ENCODE assay signal across 24 mouse cellular contexts in genomic region chr15:86718376-86718775, GRCm38 (mm10).
"Had no signal": no experiment of that assay in that cellular context is flagged by ENCODE, and none has a peak within 500 bp of the region (broad histone marks: within the 10 kb centered on the region; RNA-seq: fewer than 3 reads in every experiment).

No protein-coding gene starts in this region.

- H3K4me2 ChIP-seq: intestine, embryonic 15.5 days; limb, embryonic 13.5 days; liver, embryonic 12.5 days; liver, embryonic 15.5 days; lung, embryonic 15.5 days; midbrain, embryonic 12.5 days; neural tube, embryonic 13.5 days; stomach, embryonic 15.5 days had no signal

- H3K4me3 ChIP-seq: intestine, embryonic 15.5 days; limb, embryonic 10.5 days; limb, embryonic 13.5 days; liver, embryonic 12.5 days; liver, embryonic 15.5 days; lung, embryonic 15.5 days; midbrain, embryonic 12.5 days; myocyte; neural tube, embryonic 13.5 days; stomach, embryonic 15.5 days had no signal

- DNase-seq: kidney, adult 11 months; kidney, adult 8-10 months; kidney, postnatal 14 days; kidney, postnatal 4 days; liver; lung, adult 18-20 months; lung, postnatal 10 days; lung, postnatal 36 days; retina, postnatal 1 day; right cerebral cortex, postnatal 25 days; spleen, adult 18-20 months; thymus, adult 2 months; thymus, postnatal 25 days had no signal

- H3K27ac ChIP-seq: intestine, embryonic 15.5 days; limb, embryonic 10.5 days; limb, embryonic 13.5 days; liver, embryonic 12.5 days; liver, embryonic 15.5 days; lung, embryonic 15.5 days; midbrain, embryonic 12.5 days; neural tube, embryonic 13.5 days; stomach, embryonic 15.5 days had no signal

- H3K9ac ChIP-seq: intestine, embryonic 15.5 days; limb, embryonic 13.5 days; liver, embryonic 12.5 days; liver, embryonic 15.5 days; lung, embryonic 15.5 days; midbrain, embryonic 12.5 days; neural tube, embryonic 13.5 days; stomach, embryonic 15.5 days had no signal

- H3K4me1 ChIP-seq: intestine, embryonic 15.5 days; limb, embryonic 10.5 days; limb, embryonic 13.5 days; liver, embryonic 12.5 days; liver, embryonic 15.5 days; lung, embryonic 15.5 days; megakaryocyte, embryonic 14.5 days; midbrain, embryonic 12.5 days; stomach, embryonic 15.5 days had no signal

- H3K27me3 ChIP-seq: intestine, embryonic 15.5 days; limb, embryonic 13.5 days; liver, embryonic 12.5 days; liver, embryonic 15.5 days; lung, embryonic 15.5 days; megakaryocyte, embryonic 14.5 days; midbrain, embryonic 12.5 days; neural tube, embryonic 13.5 days; stomach, embryonic 15.5 days had no signal

- H3K36me3 ChIP-seq: intestine, embryonic 15.5 days; limb, embryonic 10.5 days; limb, embryonic 13.5 days; liver, embryonic 12.5 days; liver, embryonic 15.5 days; lung, embryonic 15.5 days; midbrain, embryonic 12.5 days; neural tube, embryonic 13.5 days; stomach, embryonic 15.5 days had no signal

- H3K9me3 ChIP-seq: intestine, embryonic 15.5 days; limb, embryonic 10.5 days; lung, embryonic 15.5 days; midbrain, embryonic 12.5 days; stomach, embryonic 15.5 days had no signal

- ATAC-seq: intestine, embryonic 15.5 days; liver, embryonic 12.5 days had no signal
